Mouse (Mus musculus) cortical plate, adult 2 months (tissue): ENCODE data around the gene Traf6.

Experiments
- CTCF ChIP-seq: fragments of 200-500 bp; IDR thresholded peaks from 2 replicates; pipeline ENCODE4 v1.5.1; 2011; ENCODE audit warnings: mild to moderate bottlenecking, control low read depth, low read length; ENCODE audit not compliant: insufficient read depth; ENCODE audit errors: extremely low read depth
- POLR2A ChIP-seq: fragments of 200-500 bp; IDR thresholded peaks from 2 replicates; pipeline ENCODE4 v1.6.1; 2011; ENCODE audit warnings: mild to moderate bottlenecking, low read length, control low read depth; ENCODE audit not compliant: insufficient read depth; ENCODE audit errors: extremely low read depth

GRCm38 (mm10) chr2:101739914-101740313, 61.7 kb downstream of the Traf6 start:
- TF ChIP-seq CTCF (no peak), POLR2A (no peak)
